Mouse (Mus musculus): ENCODE data around the gene Senp2. TPM values are rescaled to one million over a fixed set of nuclear protein-coding genes. Genes with fewer than 3 reads are reported as not detected.

Gene Senp2
- polyA plus RNA-seq, 1 experiment from 2014 or later: 46.0 TPM

DNA sequence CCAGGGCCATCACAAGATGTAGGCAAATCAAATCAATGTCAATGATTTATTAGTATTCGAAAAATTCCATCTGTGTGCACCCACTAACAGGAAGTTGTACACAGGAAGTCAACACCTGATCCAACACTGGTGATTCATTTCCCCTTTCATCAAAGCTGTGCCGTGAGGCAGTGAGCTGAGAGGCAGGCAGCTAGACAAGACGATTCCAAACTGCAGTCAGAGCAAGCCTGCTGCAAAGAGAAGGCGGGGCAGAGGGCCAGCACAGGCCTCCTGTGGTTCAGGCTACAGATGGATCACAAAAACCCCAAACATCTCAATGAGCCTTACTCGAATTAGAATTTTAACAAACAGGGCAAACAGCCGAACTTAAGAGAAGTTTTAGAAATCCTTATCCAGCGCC, 88.4 kb downstream of the Senp2 start:
- no peak overlapping the region for H3K9ac ChIP-seq
- peaks cover 8% of the 10 kb centered on the region; the same call in 1 of the 2 replicates for H3K36me3 ChIP-seq
- H3K4me2 ChIP-seq (replicated peaks): no peak overlapping the region
- peaks cover 10% of the 10 kb centered on the region for H3K4me1 ChIP-seq
- H3K27ac ChIP-seq (replicated peaks): no peak overlapping the region
- H3K9me3 ChIP-seq (replicated peaks): no peaks in the 10 kb centered on the region
- 39% methylated on average over 7 of the region's 7 CpGs for WGBS
- no peaks in the 10 kb centered on the region for H3K27me3 ChIP-seq
- H3K4me3 ChIP-seq (replicated peaks): no peak overlapping the region
- ATAC-seq (ENCODE audit: insufficient number of reproducible peaks, low FRiP score, low TSS enrichment, low read depth): no peak

Other genes starting within 250 kb of the Senp2 start
- 2.3 TPM in 2 replicates for gene Ehhadh, start 221.7 kb upstream of the Senp2 start, polyA plus RNA-seq (2015; fragmentation: Nextera tagmentation; extraction: Ambion mirVana)
- 0.59 and 0.65 TPM in 2 replicates for gene Map3k13, start 215.1 kb upstream of the Senp2 start, polyA plus RNA-seq (2015; fragmentation: Nextera tagmentation; extraction: Ambion mirVana)
- gene Tmem41a, start 61.9 kb upstream of the Senp2 start, polyA plus RNA-seq (2015; fragmentation: Nextera tagmentation; extraction: Ambion mirVana): 38.6 and 42.4 TPM in 2 replicates
- gene Liph, start 13.8 kb upstream of the Senp2 start, polyA plus RNA-seq (2015; fragmentation: Nextera tagmentation; extraction: Ambion mirVana): 5.8 and 6.7 TPM in 2 replicates
- 78.9 and 84.4 TPM in 2 replicates for gene Igf2bp2, start 153.8 kb downstream of the Senp2 start, polyA plus RNA-seq (2015; fragmentation: Nextera tagmentation; extraction: Ambion mirVana)

Measured in embryonic facial prominence, embryonic 15.5 days (tissue).